Mouse (Mus musculus) ZHBTc4 (cell line): ENCODE measurements around the gene Olfr167.
A peak's percentile ranks its signal among the peaks of the same experiment; 100 is the strongest.
"Not testable (repeated sequence)": the region's sequence is repeated elsewhere in the genome, so short reads cannot be mapped to it uniquely, and the experiment has no call there.

ENCODE experiments used
- DNase-seq: peaks from one replicate; pipeline ENCODE4 v3.0.0-alpha.2; 2011; ENCODE audit warnings: low read depth, low spot score

The Olfr167 gene

DNA sequence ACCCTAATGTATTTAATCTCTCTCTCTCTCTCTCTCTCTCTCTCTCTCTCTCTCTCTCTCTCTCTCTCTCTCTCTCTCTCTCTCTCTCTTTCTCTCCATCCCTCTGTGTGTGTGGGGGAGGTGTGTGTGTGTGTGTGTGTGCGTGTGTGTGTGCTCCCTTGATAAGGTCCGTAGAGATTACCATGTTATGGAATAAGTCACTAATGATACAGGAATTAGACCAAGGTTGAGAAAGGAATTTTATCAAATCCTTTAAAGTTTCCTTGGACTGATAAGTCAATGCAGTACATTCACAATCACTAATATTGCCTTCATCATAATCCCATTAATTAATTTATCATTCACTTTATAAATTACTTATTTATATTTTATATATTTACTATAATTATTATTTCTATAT is at the start of gene Olfr167:
Olfr167 (minus strand) TSS at position 101 of the 400 bp plus-strand sequence.
- no peak for DNase-seq

GRCm38 (mm10) chr16:19571709-19572108 is 49.6 kb upstream of the Olfr167 start, which contains the start of gene Olfr169:
TSS of gene Olfr169 (minus strand) at chr16:19571809.
- DNase-seq: not testable (repeated sequence)

GRCm38 (mm10) chr16:19553429-19553828 is 31.4 kb upstream of the Olfr167 start:
- DNase-seq: not testable (repeated sequence)

- DNase-seq: not testable (repeated sequence)
Observed at GRCm38 (mm10) chr16:19552246-19552645, 30.2 kb upstream of the Olfr167 start.

DNA sequence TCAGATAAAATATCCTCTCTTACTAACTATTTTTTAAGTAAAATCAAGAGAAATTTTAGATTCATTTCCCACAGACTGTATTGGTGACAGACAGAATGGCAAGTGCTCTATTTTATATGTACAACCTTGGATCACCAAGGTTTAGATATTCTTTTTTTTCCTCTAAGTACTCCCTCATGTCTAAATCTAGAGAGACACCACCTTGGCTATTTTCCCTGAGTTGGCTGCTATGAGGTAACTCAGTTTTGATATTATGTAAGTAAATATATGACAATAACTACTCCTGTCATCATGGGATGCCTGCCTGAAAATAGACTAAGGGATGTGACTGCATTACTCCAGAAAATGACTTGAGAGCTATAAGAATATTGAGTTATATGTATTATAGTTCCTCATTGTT is 13.4 kb upstream of the Olfr167 start, which contains the start of gene Olfr168:
Olfr168 (minus strand) TSS at position 101 of the 400 bp plus-strand sequence.
- no peak for DNase-seq

DNA sequence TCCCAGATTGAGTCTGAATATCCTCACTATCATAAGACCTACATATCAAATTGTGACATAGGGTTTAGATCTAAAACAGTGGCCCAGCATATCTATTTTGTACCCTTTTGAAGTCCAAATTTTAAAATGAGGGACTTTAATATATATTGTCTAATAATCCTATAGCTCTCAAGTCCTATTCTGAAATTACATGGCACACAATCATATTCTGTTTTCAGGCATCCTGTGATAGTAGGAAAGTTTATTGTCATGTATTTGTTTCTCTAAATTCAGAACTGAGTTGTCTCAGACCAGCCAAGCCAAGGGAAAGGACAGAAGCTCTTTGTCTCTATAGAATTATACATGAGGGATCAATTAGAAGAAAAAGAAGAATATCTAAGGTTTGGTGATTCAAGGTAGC is 38.7 kb downstream of the Olfr167 start, which contains the start of gene Olfr166:
Olfr166 (plus strand) TSS at position 301 of the 400 bp plus-strand sequence.
- DNase-seq: no peak

DNA sequence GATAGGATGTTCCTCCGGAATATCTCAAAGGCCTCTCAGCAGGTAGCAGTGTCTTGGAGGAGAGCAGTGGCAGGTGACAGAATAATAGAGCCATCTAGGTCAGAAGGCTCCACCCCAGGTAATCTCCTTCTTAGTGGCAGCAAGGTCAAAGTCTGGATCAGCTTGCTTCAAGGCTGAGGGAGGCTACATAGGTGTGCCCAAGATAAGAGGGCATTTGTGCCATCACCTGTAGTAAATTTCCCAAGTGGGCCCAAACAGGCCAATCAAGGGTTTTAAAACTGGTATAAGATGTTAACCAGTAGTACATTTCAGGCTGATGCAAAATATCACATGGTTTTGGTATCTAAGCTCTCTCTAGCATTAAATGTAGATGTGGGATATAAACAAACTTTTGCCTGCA is 57.7 kb downstream of the Olfr167 start:
- DNase-seq: peak; percentile 37
